Mouse (Mus musculus) cerebral cortex, adult 2 months (tissue): Measurements from ENCODE around the gene Sele.

Experiments used
- WGBS: fragments of 180-500 bp; shearing (Covaris S2); methylation state at CpG from one replicate; pipeline ENCODE4 v1.1.7; 2018; 5-methylcytosine and 5-hydroxymethylcytosine counted together

Gene Sele

GRCm38 (mm10) chr1:164047934-164048333 lies at the start of gene Sele:
Gene Sele, plus strand, starts transcription at chr1:164048234.
- whole genome bisulfite sequencing, result 84% methylated on average over 5 of the region's 5 CpGs

GRCm38 (mm10) chr1:164001831-164002452 lies 46.1 kb upstream of the Sele start:
- 72% methylated on average over 6 of the region's 6 CpGs for WGBS

GRCm38 (mm10) chr1:164004311-164004710 lies 43.7 kb upstream of the Sele start:
- 80% methylated on average over 3 of the region's 3 CpGs for WGBS

- 43% methylated on average over 2 of the region's 2 CpGs for WGBS
Observed at GRCm38 (mm10) chr1:164009235-164009634, 38.8 kb upstream of the Sele start.

GRCm38 (mm10) chr1:164014616-164015015 lies 33.4 kb upstream of the Sele start:
- WGBS, result 79% methylated on average over 1 of the region's 1 CpGs

- 89% methylated on average over 16 of the region's 16 CpGs for WGBS
Observed at GRCm38 (mm10) chr1:164018221-164018896, 29.7 kb upstream of the Sele start.

GRCm38 (mm10) chr1:164019789-164020188 lies 28.2 kb upstream of the Sele start:
- 68% methylated on average over 6 of the region's 6 CpGs for WGBS

GRCm38 (mm10) chr1:164020746-164021145 lies 27.3 kb upstream of the Sele start:
- 77% methylated on average over 3 of the region's 3 CpGs for WGBS

GRCm38 (mm10) chr1:164022106-164022505 lies 25.9 kb upstream of the Sele start:
- 84% methylated on average over 5 of the region's 5 CpGs for WGBS

- WGBS, result 93% methylated on average over 4 of the region's 4 CpGs
Observed at GRCm38 (mm10) chr1:164025685-164026084, 22.3 kb upstream of the Sele start.

- 65% methylated on average over 5 of the region's 5 CpGs for WGBS
Observed at GRCm38 (mm10) chr1:164027416-164027815, 20.6 kb upstream of the Sele start.

GRCm38 (mm10) chr1:164040385-164041135 lies 7.5 kb upstream of the Sele start:
- 71% methylated on average over 10 of the region's 10 CpGs for WGBS

GRCm38 (mm10) chr1:164043549-164043948 lies 4.5 kb upstream of the Sele start:
- 37% methylated on average over 3 of the region's 3 CpGs for WGBS

- 92% methylated on average over 9 of the region's 9 CpGs for whole genome bisulfite sequencing
Observed at GRCm38 (mm10) chr1:164053561-164053960, 5.5 kb downstream of the Sele start.

- 61% methylated on average over 2 of the region's 2 CpGs for WGBS
Observed at GRCm38 (mm10) chr1:164054800-164055199, 6.8 kb downstream of the Sele start.

GRCm38 (mm10) chr1:164060071-164060470 lies 12.0 kb downstream of the Sele start:
- WGBS, result 90% methylated on average over 4 of the region's 4 CpGs

- 38% methylated on average over 4 of the region's 4 CpGs for WGBS
Observed at GRCm38 (mm10) chr1:164061278-164061677, 13.2 kb downstream of the Sele start.

- 82% methylated on average over 4 of the region's 4 CpGs for WGBS
Observed at GRCm38 (mm10) chr1:164061925-164062324, 13.9 kb downstream of the Sele start, which contains the start of gene Sell. Gene Sell, plus strand, starts transcription at chr1:164061982.

- WGBS, result 53% methylated on average over 2 of the region's 2 CpGs
Observed at GRCm38 (mm10) chr1:164062856-164063255, 14.8 kb downstream of the Sele start.

- WGBS, result 72% methylated on average over 3 of the region's 3 CpGs
Observed at GRCm38 (mm10) chr1:164063745-164064144, 15.7 kb downstream of the Sele start.

- 93% methylated on average over 4 of the region's 4 CpGs for WGBS
Observed at GRCm38 (mm10) chr1:164070461-164070860, 22.4 kb downstream of the Sele start.

GRCm38 (mm10) chr1:164071111-164071510 lies 23.1 kb downstream of the Sele start:
- 84% methylated on average over 7 of the region's 7 CpGs for WGBS

- 93% methylated on average over 4 of the region's 4 CpGs for WGBS
Observed at GRCm38 (mm10) chr1:164072001-164072400, 24.0 kb downstream of the Sele start.
